Mouse (Mus musculus): ENCODE measurements at regions not wholly inside any gene's neighbourhood (a gene's known extent, or its start where the extent isn't known, plus 50 kb on each side); places are given as distances from the start of the nearest gene placed in this dataset.

DNA sequence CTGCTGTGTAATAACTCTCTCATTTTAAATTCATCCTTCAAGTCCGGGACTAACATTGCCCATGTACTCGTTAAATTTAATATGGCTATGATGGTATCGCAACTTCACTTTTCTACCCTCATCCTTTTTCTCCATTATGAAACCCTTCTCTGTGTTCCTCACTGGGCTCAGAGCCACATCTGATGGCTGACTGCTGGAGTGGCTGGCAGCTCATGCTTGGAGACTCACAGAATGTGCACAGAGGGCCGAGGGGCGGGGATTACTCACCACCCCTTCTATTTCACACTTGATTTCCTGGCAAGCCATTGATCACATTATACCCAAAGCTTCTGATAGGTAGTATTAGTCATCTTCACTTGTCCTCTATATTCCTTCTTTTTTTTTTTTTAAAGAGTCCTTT lies 81.1 kb upstream of the Vwde start:
- TF ChIP-seq NANOG (IDR thresholded peaks at IDR 0.05; ENCODE audit: borderline replicate concordance, low read length), result no peak
- no peak for TF ChIP-seq POU5F1 (IDR thresholded peaks at IDR 0.05; ENCODE audit: borderline replicate concordance, low read length)
- Histone ChIP-seq H3K36me3 (ENCODE audit: insufficient read depth, low read length) (no peaks in the 10 kb centered on the region), H3K4me1 (replicated peaks; ENCODE audit: low read depth, low read length) (no peaks in the 10 kb centered on the region), H3K9me3 (ENCODE audit: low read length) (no peaks in the 10 kb centered on the region), H3K27me3 (ENCODE audit: insufficient read depth, low read length) (no peaks in the 10 kb centered on the region), H3K4me3 (replicated peaks; ENCODE audit: low read length) (no peak overlapping the region)

- no peaks in the 10 kb centered on the region for H3K27me3 ChIP-seq (ENCODE audit: insufficient read depth, low read length)
- no peaks in the 10 kb centered on the region for H3K4me1 ChIP-seq (replicated peaks; ENCODE audit: low read depth, low read length)
- H3K4me3 ChIP-seq (replicated peaks; ENCODE audit: low read length), result no peak overlapping the region
- no peak for TF ChIP-seq CTCF (conservative IDR thresholded peaks at IDR 0.05; ENCODE audit: low read length)
- TF ChIP-seq POU5F1 (IDR thresholded peaks at IDR 0.05; ENCODE audit: borderline replicate concordance, low read length), result no peak
- no peak for TF ChIP-seq NANOG (IDR thresholded peaks at IDR 0.05; ENCODE audit: borderline replicate concordance, low read length)
- no peaks in the 10 kb centered on the region for H3K36me3 ChIP-seq (ENCODE audit: insufficient read depth, low read length)
- no peaks in the 10 kb centered on the region for H3K9me3 ChIP-seq (ENCODE audit: low read length)
These were observed 73.4 kb upstream of the Vwde start for GRCm38 (mm10) chr6:13298171-13298570.

GRCm38 (mm10) chr6:13297110-13297509 lies 72.3 kb upstream of the Vwde start:
- no peaks in the 10 kb centered on the region for H3K27me3 ChIP-seq (ENCODE audit: insufficient read depth, low read length)
- H3K36me3 ChIP-seq (ENCODE audit: insufficient read depth, low read length), result no peaks in the 10 kb centered on the region
- H3K9me3 ChIP-seq (ENCODE audit: low read length), result no peaks in the 10 kb centered on the region
- no peak overlapping the region for H3K4me3 ChIP-seq (replicated peaks; ENCODE audit: low read length)
- no peaks in the 10 kb centered on the region for H3K4me1 ChIP-seq (replicated peaks; ENCODE audit: low read depth, low read length)
- TF ChIP-seq CTCF (conservative IDR thresholded peaks at IDR 0.05; ENCODE audit: low read length) (no peak), POU5F1 (IDR thresholded peaks at IDR 0.05; ENCODE audit: borderline replicate concordance, low read length) (no peak), NANOG (IDR thresholded peaks at IDR 0.05; ENCODE audit: borderline replicate concordance, low read length) (no peak)

GRCm38 (mm10) chr6:13296041-13296440 lies 71.3 kb upstream of the Vwde start:
- Histone ChIP-seq H3K36me3 (ENCODE audit: insufficient read depth, low read length) (no peaks in the 10 kb centered on the region), H3K27me3 (ENCODE audit: insufficient read depth, low read length) (no peaks in the 10 kb centered on the region), H3K4me1 (replicated peaks; ENCODE audit: low read depth, low read length) (no peaks in the 10 kb centered on the region), H3K4me3 (replicated peaks; ENCODE audit: low read length) (no peak overlapping the region), H3K9me3 (ENCODE audit: low read length) (no peaks in the 10 kb centered on the region)
- no peak for TF ChIP-seq POU5F1 (IDR thresholded peaks at IDR 0.05; ENCODE audit: borderline replicate concordance, low read length)
- no peak for TF ChIP-seq CTCF (conservative IDR thresholded peaks at IDR 0.05; ENCODE audit: low read length)
- no peak for TF ChIP-seq NANOG (IDR thresholded peaks at IDR 0.05; ENCODE audit: borderline replicate concordance, low read length)

DNA sequence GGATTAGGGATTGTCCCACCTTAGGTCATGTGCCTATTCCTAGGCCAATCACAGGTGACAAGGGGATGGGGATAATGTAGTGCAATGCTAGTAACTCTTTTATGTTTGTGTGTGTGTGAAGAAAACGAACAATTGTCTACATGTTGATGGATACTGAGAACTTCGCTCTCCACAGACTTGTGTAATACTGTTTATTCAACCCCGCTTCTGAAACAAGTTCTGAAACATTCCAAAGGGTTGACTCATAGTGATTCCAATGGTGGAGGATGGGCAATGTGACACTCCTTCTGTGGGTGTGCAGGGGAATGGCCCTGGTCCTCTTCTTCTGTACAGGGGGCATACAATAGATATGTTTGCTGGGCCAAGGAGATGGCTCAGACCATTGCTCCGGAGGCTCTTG lies 69.6 kb upstream of the Vwde start:
- no peaks in the 10 kb centered on the region for H3K4me1 ChIP-seq (replicated peaks; ENCODE audit: low read depth, low read length)
- no peaks in the 10 kb centered on the region for H3K27me3 ChIP-seq (ENCODE audit: insufficient read depth, low read length)
- H3K4me3 ChIP-seq (replicated peaks; ENCODE audit: low read length), result no peak overlapping the region
- no peak for TF ChIP-seq POU5F1 (IDR thresholded peaks at IDR 0.05; ENCODE audit: borderline replicate concordance, low read length)
- TF ChIP-seq CTCF (conservative IDR thresholded peaks at IDR 0.05; ENCODE audit: low read length), result no peak
- no peak for TF ChIP-seq NANOG (IDR thresholded peaks at IDR 0.05; ENCODE audit: borderline replicate concordance, low read length)
- no peaks in the 10 kb centered on the region for H3K9me3 ChIP-seq (ENCODE audit: low read length)
- H3K36me3 ChIP-seq (ENCODE audit: insufficient read depth, low read length), result no peaks in the 10 kb centered on the region

GRCm38 (mm10) chr6:13288500-13288899 lies 63.7 kb upstream of the Vwde start:
- TF ChIP-seq NANOG (IDR thresholded peaks at IDR 0.05; ENCODE audit: borderline replicate concordance, low read length), result no peak
- TF ChIP-seq CTCF (conservative IDR thresholded peaks at IDR 0.05; ENCODE audit: low read length), result no peak
- no peak for TF ChIP-seq POU5F1 (IDR thresholded peaks at IDR 0.05; ENCODE audit: borderline replicate concordance, low read length)
- Histone ChIP-seq H3K27me3 (ENCODE audit: insufficient read depth, low read length) (no peaks in the 10 kb centered on the region), H3K4me3 (replicated peaks; ENCODE audit: low read length) (no peak overlapping the region), H3K9me3 (ENCODE audit: low read length) (no peaks in the 10 kb centered on the region), H3K36me3 (ENCODE audit: insufficient read depth, low read length) (no peaks in the 10 kb centered on the region), H3K4me1 (replicated peaks; ENCODE audit: low read depth, low read length) (no peaks in the 10 kb centered on the region)

GRCm38 (mm10) chr6:13287812-13288211 lies 63.0 kb upstream of the Vwde start:
- no peak for TF ChIP-seq POU5F1 (IDR thresholded peaks at IDR 0.05; ENCODE audit: borderline replicate concordance, low read length)
- TF ChIP-seq CTCF (conservative IDR thresholded peaks at IDR 0.05; ENCODE audit: low read length), result no peak
- TF ChIP-seq NANOG (IDR thresholded peaks at IDR 0.05; ENCODE audit: borderline replicate concordance, low read length), result no peak
- Histone ChIP-seq H3K27me3 (ENCODE audit: insufficient read depth, low read length) (no peaks in the 10 kb centered on the region), H3K4me3 (replicated peaks; ENCODE audit: low read length) (no peak overlapping the region), H3K4me1 (replicated peaks; ENCODE audit: low read depth, low read length) (no peaks in the 10 kb centered on the region), H3K36me3 (ENCODE audit: insufficient read depth, low read length) (no peaks in the 10 kb centered on the region), H3K9me3 (ENCODE audit: low read length) (no peaks in the 10 kb centered on the region)

- no peaks in the 10 kb centered on the region for H3K36me3 ChIP-seq (ENCODE audit: insufficient read depth, low read length)
- no peak for TF ChIP-seq CTCF (conservative IDR thresholded peaks at IDR 0.05; ENCODE audit: low read length)
- no peak for TF ChIP-seq NANOG (IDR thresholded peaks at IDR 0.05; ENCODE audit: borderline replicate concordance, low read length)
- no peak for TF ChIP-seq POU5F1 (IDR thresholded peaks at IDR 0.05; ENCODE audit: borderline replicate concordance, low read length)
These were observed 61.9 kb upstream of the Vwde start for GRCm38 (mm10) chr6:13286542-13287273.

DNA sequence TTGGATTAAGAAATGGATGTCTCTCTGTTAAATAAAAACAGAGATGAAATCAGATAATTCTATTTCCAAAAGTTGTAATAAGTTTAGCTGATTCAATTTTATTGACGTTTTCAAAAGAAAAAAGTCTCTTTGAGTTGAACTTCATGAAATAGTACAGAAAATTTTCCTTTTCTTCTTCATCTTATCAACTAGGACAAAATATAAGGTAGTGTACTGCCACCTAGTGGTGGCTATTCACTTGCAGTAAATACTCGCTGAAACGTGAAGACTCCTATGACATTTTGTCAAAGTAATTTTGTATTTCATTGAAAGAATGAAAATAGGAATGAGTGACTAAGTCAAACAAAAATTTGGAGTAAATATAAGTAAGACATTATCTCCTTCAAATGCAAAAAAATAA lies 56.1 kb upstream of the Vwde start:
- TF ChIP-seq CTCF (conservative IDR thresholded peaks at IDR 0.05; ENCODE audit: low read length) (peak; percentile 69), NANOG (IDR thresholded peaks at IDR 0.05; ENCODE audit: borderline replicate concordance, low read length) (no peak), POU5F1 (IDR thresholded peaks at IDR 0.05; ENCODE audit: borderline replicate concordance, low read length) (no peak)
- Histone ChIP-seq H3K36me3 (ENCODE audit: insufficient read depth, low read length) (no peaks in the 10 kb centered on the region), H3K27me3 (ENCODE audit: insufficient read depth, low read length) (no peaks in the 10 kb centered on the region)

More at GRCm38 (mm10) chr6:13286542-13287273, 61.9 kb upstream of the Vwde start:
- no peaks in the 10 kb centered on the region for H3K27me3 ChIP-seq (ENCODE audit: insufficient read depth, low read length)
- H3K4me1 ChIP-seq (replicated peaks; ENCODE audit: low read depth, low read length), result no peaks in the 10 kb centered on the region
- H3K4me3 ChIP-seq (replicated peaks; ENCODE audit: low read length), result no peak overlapping the region
- H3K9me3 ChIP-seq (ENCODE audit: low read length), result no peaks in the 10 kb centered on the region

More for the DNA sequence above, 56.1 kb upstream of the Vwde start:
- peaks cover 20% of the 10 kb centered on the region for H3K9me3 ChIP-seq (ENCODE audit: low read length)
- H3K4me1 ChIP-seq (replicated peaks; ENCODE audit: low read depth, low read length), result no peaks in the 10 kb centered on the region
- no peak overlapping the region for H3K4me3 ChIP-seq (replicated peaks; ENCODE audit: low read length)
